Mouse (Mus musculus) forebrain, embryonic 11.5 days (tissue): Measurements from ENCODE around the gene Trim25. TPM values are rescaled to one million over a fixed set of nuclear protein-coding genes. Genes with fewer than 3 reads are reported as not detected.
A peak's percentile ranks its signal among the peaks of the same experiment; 100 is the strongest.

Source experiments
- ATAC-seq: fragments of 200-750 bp; cut with Nextera tagmentation; replicated peaks from 2 replicates; pipeline ENCODE4 v1.8.0; 2017; ENCODE audit warnings: moderate TSS enrichment; ENCODE audit not compliant: low FRiP score
- DNase-seq: peaks from one replicate; pipeline ENCODE4 v3.0.0-alpha.2; 2017; ENCODE audit warnings: low spot score
- H3K27ac ChIP-seq: fragments of 300-500 bp; sonication (generic); 2 replicates; pipeline ENCODE4 v1.5.1; 2014; ENCODE audit warnings: low read depth, low read length
- H3K27me3 ChIP-seq: fragments of 300-500 bp; sonication (generic); 2 replicates; pipeline ENCODE4 v1.6.1; 2014; ENCODE audit warnings: mild to moderate bottlenecking, low read length, mixed read lengths; ENCODE audit not compliant: control insufficient read depth, insufficient read depth
- H3K36me3 ChIP-seq: fragments of 300-500 bp; sonication (generic); 2 replicates; pipeline ENCODE4 v1.6.1; 2014; ENCODE audit warnings: mild to moderate bottlenecking, low read length, moderate library complexity, mixed read lengths; ENCODE audit not compliant: control insufficient read depth, insufficient read depth
- H3K4me1 ChIP-seq: fragments of 300-500 bp; sonication (generic); replicated peaks from 2 replicates; pipeline ENCODE4 v1.6.1; 2014; ENCODE audit warnings: low read length, mixed read lengths; ENCODE audit not compliant: control insufficient read depth, insufficient read depth
- H3K4me2 ChIP-seq: fragments of 300-500 bp; sonication (generic); 2 replicates; pipeline ENCODE4 v1.6.1; 2014; ENCODE audit warnings: low read depth, mild to moderate bottlenecking, low read length, moderate library complexity, mixed read lengths; ENCODE audit not compliant: severe bottlenecking
- H3K4me3 ChIP-seq: fragments of 300-500 bp; sonication (generic); 2 replicates; pipeline ENCODE4 v1.5.1; 2014; ENCODE audit warnings: low read depth, low read length
- H3K9ac ChIP-seq: fragments of 300-500 bp; sonication (generic); 2 replicates; pipeline ENCODE4 v1.6.1; 2014; ENCODE audit warnings: low read length
- H3K9me3 ChIP-seq: fragments of 300-500 bp; sonication (generic); 2 replicates; pipeline ENCODE4 v1.6.1; 2016; ENCODE audit warnings: low read length, mixed read lengths; ENCODE audit not compliant: control insufficient read depth
- WGBS: fragments of 180-500 bp; shearing (Covaris S2); extraction: QIAGEN DNeasy Blood & Tissue Kit; methylation state at CpG from one replicate; pipeline ENCODE4 v1.1.7; 2014; 5-methylcytosine and 5-hydroxymethylcytosine counted together
- polyA plus RNA-seq: library from polyadenylated mRNA; unstranded; fragments of >200 nt; fragmentation: Nextera tagmentation; extraction: Ambion mirVana; gene quantifications from 2 replicates; pipeline ENCODE4 v1.2.1, GENCODE M21; 2014

The Trim25 gene
- polyA plus RNA-seq, 1 experiment from 2014 or later: 2.1 TPM

DNA sequence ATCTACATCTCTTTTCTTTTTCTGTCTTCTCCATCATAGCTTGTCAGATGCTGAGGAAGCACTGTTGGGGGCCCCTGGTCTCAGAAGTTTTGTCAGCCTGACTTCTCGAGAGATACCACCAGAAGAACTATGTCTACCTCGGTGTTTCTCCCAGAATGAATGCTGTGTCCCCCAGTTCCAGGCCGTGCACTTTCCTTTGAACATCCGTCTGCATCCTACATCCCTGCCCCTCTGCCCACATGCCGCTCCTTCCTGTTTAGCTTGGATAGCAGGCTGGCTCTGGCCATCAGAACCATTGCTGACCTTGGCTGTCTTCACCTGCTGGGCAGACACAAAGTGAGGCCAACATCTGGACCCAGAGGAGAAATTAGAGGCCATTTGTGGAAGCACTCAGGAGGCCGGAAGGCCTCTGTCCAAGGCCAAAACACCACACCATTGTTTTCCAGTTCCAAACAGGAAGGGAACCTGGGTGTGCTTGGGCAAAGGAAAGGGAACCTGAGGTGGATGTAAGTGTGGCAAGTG, 68.2 kb downstream of the Trim25 start:
- Histone ChIP-seq H3K36me3 (no peaks in the 10 kb centered on the region), H3K4me1 (no peaks in the 10 kb centered on the region), H3K4me2 (no peak overlapping the region), H3K4me3 (no peak overlapping the region), H3K27ac (no peak overlapping the region), H3K9me3 (no peaks in the 10 kb centered on the region), H3K27me3 (no peaks in the 10 kb centered on the region), H3K9ac (no peak overlapping the region)
- 80% methylated on average over 6 of the region's 6 CpGs for WGBS
- no peak for DNase-seq
- ATAC-seq: no peak

DNA sequence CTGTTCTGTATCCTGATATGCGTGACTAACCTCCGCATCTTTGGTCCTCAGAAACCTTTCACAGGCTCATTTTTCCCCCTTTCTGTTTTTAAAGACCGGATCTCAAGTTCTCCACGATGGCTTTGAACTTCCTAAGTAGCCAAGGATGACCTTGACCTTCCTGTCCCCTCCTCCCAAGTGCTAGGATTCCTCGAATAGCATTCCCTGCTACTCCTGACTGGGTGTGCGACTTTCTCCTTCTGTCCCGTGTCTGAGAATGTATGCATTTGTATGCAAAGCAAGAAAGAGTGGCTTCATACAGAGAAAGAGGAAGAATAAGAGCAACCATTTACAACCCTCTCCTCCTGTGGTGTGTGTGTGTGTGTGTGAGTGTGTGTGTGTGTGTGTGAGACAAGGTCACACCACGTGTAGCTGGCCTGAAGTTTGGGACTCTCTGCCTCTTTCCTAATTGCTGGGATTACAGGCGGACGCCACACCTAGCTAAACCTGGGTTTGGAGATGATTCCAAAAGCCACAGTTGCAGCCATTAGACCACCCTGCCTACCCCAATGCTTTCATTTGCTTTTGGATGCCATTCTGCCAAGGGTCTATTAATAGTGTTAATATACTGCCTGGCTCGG, 68.8 kb downstream of the Trim25 start:
- H3K9me3 ChIP-seq: no peaks in the 10 kb centered on the region
- ATAC-seq (no peak), DNase-seq (no peak)
- H3K9ac ChIP-seq: no peak overlapping the region
- 72% methylated on average over 11 of the region's 11 CpGs for WGBS
- no peak overlapping the region for H3K4me2 ChIP-seq
- H3K27me3 ChIP-seq: no peaks in the 10 kb centered on the region
- no peak overlapping the region for H3K4me3 ChIP-seq
- no peaks in the 10 kb centered on the region for H3K4me1 ChIP-seq
- H3K36me3 ChIP-seq: no peaks in the 10 kb centered on the region
- no peak overlapping the region for H3K27ac ChIP-seq

DNA sequence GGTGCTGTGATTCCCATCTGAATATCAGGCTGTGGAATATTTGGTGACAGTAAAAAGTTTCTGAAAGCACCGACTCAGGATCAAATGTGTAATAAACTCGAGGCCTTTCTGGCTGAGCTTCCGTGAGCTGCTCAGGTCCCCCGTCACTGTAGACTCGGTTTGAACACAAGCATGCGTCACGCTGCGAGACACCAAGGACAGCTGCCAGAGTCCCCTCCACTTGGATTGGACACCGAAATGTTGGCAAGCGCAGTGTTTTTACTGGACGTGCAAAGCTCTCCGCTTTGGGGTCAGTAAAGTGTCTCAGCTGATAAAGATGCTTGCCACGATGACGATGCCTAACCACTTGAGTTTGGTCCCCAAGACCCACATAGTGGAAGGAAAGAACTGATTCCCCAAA, 69.5 kb downstream of the Trim25 start:
- Histone ChIP-seq H3K4me1 (no peaks in the 10 kb centered on the region), H3K27me3 (no peaks in the 10 kb centered on the region), H3K36me3 (no peaks in the 10 kb centered on the region), H3K4me2 (no peak overlapping the region), H3K9ac (no peak overlapping the region), H3K4me3 (no peak overlapping the region), H3K27ac (no peak overlapping the region), H3K9me3 (no peaks in the 10 kb centered on the region)
- DNase-seq (no peak), ATAC-seq (no peak)
- WGBS: 92% methylated on average over 14 of the region's 14 CpGs

DNA sequence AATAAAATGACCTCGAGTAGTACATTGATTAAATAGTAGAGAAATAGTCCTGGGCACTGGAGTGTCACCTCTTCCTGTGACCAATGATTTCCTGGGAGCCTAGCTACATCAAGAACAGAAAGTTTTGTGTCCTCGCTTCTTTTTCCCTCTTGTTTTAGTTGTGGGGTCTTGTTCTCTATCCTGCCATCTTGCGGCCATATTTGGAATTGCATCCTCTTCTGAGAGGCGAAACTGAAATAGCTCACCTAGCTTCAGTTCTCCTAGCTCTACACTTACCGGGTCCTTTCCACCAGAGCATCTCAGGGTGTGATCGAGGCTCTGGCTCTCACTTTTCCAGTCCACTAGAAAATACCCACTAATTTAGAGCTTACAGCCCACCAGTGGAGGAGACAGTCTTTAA, 70.1 kb downstream of the Trim25 start:
- Histone ChIP-seq H3K9ac (no peak overlapping the region), H3K4me1 (no peaks in the 10 kb centered on the region), H3K27me3 (no peaks in the 10 kb centered on the region), H3K27ac (no peak overlapping the region), H3K36me3 (no peaks in the 10 kb centered on the region), H3K9me3 (no peaks in the 10 kb centered on the region), H3K4me3 (no peak overlapping the region), H3K4me2 (no peak overlapping the region)
- 31% methylated on average over 6 of the region's 6 CpGs for WGBS
- DNase-seq: peak; percentile 76
- no peak for ATAC-seq

Other genes starting within 250 kb of the Trim25 start
- 15.5 and 16.1 TPM in 2 replicates for gene Akap1, start 134.8 kb upstream of the Trim25 start, polyA plus RNA-seq
- 63.5 and 67.0 TPM in 2 replicates for gene Scpep1, start 43.9 kb upstream of the Trim25 start, polyA plus RNA-seq
- gene Elobl, start 32.4 kb upstream of the Trim25 start, polyA plus RNA-seq: not detected in 2 replicates
- gene Coil, start 29.1 kb upstream of the Trim25 start, polyA plus RNA-seq: 20.4 and 24.5 TPM in 2 replicates
- gene Dgke, start 67.5 kb downstream of the Trim25 start, polyA plus RNA-seq: 4.8 and 4.9 TPM in 2 replicates
- gene Gm525, start 74.5 kb downstream of the Trim25 start, polyA plus RNA-seq: not detected in 2 replicates